Mouse (Mus musculus) megakaryocyte, embryonic 14.5 days (primary cell): Measurements from ENCODE around the gene Ccdc155.

ENCODE experiments used
- FLI1 ChIP-seq: IDR thresholded peaks from 2 replicates; pipeline ENCODE4 v1.6.1; 2012; ENCODE audit warnings: low read length, inconsistent platforms, mixed read lengths
- GATA1 ChIP-seq: IDR thresholded peaks from 3 replicates; pipeline ENCODE4 v1.6.1; 2012; ENCODE audit warnings: mixed read lengths, low read length, inconsistent platforms, borderline replicate concordance

GRCm38 (mm10) chr7:45149545-45149944 lies 55.1 kb downstream of the Ccdc155 start:
- TF ChIP-seq GATA1 (no peak), FLI1 (no peak)
